Mouse (Mus musculus): ENCODE results near the gene Cavin4.

- no peak for TF ChIP-seq GATA1 (IDR thresholded peaks at IDR 0.05; ENCODE audit: low read length)
- TF ChIP-seq TAL1 (IDR thresholded peaks at IDR 0.05; ENCODE audit: low read length): no peak
Measured at GRCm38 (mm10) chr4:48672915-48673314, 9.6 kb downstream of the Cavin4 start.

Measured in erythroblast, embryonic 14.5 days (primary cell).